Mouse (Mus musculus): ENCODE measurements at regions not wholly inside any gene's neighbourhood (a gene's known extent, or its start where the extent isn't known, plus 50 kb on each side); places are given as distances from the start of the nearest gene placed in this dataset.
A peak's percentile ranks its signal among the peaks of the same experiment; 100 is the strongest.

DNA sequence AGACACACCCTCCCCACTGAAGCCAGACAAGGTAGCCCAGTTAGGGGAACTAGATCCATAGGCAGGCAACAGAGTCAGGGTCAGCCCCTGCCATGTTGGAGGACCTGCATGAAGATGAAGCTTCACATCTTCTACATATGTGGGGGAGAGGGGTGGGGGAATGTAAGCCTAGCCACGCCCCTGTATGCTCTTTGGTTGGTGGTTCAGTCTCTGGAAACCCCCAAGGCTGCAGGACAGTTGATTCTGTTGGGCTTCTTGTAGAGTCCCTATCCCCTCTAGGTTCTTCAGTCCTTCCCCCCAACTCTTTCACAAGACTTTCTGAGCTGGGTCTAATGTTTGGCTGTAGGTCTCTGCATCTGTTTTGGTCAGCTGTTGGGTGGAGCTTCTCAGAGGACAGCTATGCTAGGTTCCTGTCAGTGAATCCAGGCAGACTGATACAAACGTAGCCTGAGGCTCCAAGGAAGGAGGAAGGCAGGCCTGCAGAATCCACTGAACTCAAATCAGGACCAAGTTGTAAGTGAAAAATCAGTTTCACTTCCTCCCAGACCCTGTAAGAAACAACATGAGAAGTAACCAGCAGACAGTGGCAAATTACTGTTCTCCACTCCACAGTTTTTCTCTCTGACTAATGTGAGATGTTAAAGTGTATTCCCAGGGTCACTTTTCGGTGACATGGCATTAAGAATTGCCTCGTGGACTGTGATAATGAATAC is 476.9 kb downstream of the Arl4a start:
- H3K4me3 ChIP-seq = no peak overlapping the region
- no peak for DNase-seq (ENCODE audit: extremely low spot score in 1 of 2, low spot score in 2 of 2)
- no peak overlapping the region for H3K27ac ChIP-seq
- intact Hi-C loops (cut with DNase I) = no loop called here
- TF ChIP-seq CTCF (IDR thresholded peaks at IDR 0.05) = no peak

DNA sequence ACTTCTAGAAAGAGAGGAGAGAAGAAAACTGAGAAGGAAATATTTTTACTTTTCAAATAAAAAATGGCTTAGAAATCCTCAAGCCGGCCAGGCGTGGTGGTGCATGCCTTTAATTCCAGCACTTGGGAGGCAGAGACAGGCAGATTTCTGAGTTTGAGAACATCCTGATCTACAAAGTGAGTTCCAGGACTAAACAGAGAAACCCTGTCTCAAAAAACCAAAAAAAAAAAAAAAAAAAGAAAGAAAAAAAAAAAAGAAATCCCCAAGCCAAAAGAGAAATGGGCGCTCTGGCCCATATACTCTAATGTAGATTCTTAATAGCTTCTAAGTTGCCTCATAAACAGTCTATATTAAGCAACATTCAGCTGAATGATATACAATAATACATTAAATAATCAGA is 479.3 kb downstream of the Arl4a start:
- Histone ChIP-seq H3K27ac (no peak overlapping the region), H3K4me3 (no peak overlapping the region)
- TF ChIP-seq CTCF (IDR thresholded peaks at IDR 0.05) = no peak
- intact Hi-C loops (cut with DNase I) = no loop called here
- no peak for DNase-seq (ENCODE audit: extremely low spot score in 1 of 2, low spot score in 2 of 2)

DNA sequence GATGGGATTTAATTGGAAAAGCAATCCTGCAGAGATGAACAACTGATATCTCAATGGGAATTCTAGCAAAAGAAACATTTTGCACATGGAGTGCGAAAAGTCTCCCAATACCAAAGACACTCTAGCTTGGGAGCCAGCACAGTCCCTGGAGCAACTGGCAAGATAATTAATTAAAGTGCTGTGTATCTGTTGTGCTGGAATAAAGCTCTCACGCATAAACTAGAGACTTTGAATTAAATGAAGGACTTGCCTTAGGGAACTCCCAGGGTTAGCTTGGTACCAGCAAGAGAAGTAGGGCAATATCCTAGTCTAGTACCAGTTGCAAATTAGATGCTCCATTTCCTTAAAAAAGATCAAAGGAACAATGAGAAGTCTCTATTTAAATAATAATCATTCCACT is 501.5 kb downstream of the Arl4a start:
- Histone ChIP-seq H3K4me3 (no peak overlapping the region), H3K27ac (no peak overlapping the region)
- intact Hi-C loops (cut with DNase I) = no loop called here
- DNase-seq (ENCODE audit: extremely low spot score in 1 of 2, low spot score in 2 of 2) = no peak
- no peak for TF ChIP-seq CTCF (IDR thresholded peaks at IDR 0.05)

DNA sequence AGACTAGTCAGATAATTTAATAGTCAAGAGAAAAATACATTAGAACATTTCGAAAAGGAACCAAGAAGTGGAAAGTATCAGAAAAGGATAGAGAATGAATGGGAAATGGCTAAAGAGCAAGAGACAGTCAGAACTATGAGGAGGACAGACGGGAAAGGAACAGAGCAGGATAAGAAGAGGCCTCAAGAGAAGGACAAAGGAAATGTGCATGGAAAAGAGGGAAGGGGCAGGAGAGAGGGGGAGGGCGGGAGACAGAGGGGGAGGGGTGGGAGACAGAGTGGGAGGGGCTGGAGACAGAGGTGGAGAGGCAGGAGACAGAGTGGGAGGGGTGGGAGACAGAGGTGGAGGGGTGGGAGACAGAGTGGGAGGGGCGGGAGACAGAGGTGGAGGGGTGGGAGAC is 509.7 kb downstream of the Arl4a start:
- no peak for DNase-seq (ENCODE audit: extremely low spot score in 1 of 2, low spot score in 2 of 2)
- no peak overlapping the region for H3K27ac ChIP-seq
- no peak for TF ChIP-seq CTCF (IDR thresholded peaks at IDR 0.05)
- no peak overlapping the region for H3K4me3 ChIP-seq
- intact Hi-C loops (cut with DNase I) = no loop called here

DNA sequence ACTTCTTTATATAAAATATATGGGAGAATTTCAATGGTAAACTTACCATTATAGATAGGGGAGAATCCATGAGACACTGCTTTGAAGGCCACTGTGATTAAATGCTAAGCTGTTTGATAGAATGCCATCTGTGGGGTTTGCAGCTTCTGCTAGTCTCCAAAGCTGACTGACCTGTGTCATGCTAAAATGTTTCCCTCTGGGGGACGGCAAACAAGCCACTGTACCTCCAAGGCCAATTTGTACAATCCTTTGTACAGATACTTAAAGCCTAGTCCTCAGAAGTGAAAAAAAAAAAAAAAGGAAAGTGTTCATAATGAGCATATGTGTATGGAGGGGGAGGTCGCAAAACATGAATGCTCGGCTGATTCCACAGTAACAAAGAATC is 510.6 kb downstream of the Arl4a start:
- Histone ChIP-seq H3K27ac (no peak overlapping the region), H3K4me3 (no peak overlapping the region)
- DNase-seq (ENCODE audit: extremely low spot score in 1 of 2, low spot score in 2 of 2) = no peak
- no peak for TF ChIP-seq CTCF (IDR thresholded peaks at IDR 0.05)
- intact Hi-C loops (cut with DNase I) = no loop called here

DNA sequence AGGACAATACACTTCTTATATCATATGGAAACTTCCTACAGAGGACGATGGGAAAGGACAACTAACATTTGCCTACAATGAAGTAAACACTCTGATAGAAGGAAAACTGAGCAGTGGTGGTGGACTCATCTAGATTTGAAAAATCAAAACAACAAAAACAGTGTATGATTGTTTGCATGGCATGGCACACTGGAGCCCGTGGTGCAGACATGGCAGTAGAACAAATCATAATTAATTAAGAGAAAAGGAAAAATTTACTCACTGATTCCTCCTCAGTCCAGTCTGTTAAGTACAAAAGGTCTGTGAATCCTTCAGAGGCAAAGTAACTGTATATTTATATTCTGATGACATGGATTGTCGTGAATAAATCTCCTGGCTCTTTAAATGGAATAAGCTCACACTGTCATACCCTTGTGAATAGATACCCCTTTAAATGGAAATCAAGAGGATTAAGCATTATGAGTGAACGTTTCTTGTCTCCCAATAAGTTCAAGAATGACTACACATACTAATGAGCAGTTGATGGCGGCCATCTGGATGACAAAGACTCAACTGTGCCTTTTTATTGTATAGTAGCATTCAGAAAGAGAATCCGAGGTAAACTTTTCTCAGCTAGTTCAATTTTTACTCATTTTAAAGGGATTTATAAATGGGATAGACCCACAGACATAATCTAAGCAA is 511.1 kb downstream of the Arl4a start:
- Histone ChIP-seq H3K27ac (no peak overlapping the region), H3K4me3 (no peak overlapping the region)
- intact Hi-C loops (cut with DNase I) = no loop called here
- no peak for DNase-seq (ENCODE audit: extremely low spot score in 1 of 2, low spot score in 2 of 2)
- TF ChIP-seq CTCF (IDR thresholded peaks at IDR 0.05) = no peak

DNA sequence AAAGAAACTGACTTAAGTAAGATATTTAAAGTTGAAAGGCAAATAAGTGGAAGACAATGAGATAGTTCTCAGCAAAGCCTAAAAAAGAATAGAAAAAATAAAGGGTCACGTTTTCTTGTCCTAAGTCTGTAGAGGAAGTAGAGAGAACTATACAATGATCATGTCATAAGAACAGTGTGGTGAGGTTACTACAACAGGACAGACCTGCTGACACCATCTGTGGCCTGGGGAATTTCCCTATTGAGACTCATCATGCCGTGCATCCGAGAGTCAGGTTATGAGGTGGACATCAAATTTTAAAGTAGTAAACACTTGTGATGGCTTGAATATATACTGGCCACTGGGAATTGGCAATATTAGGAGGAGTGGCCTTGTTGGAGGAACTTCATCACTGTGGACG is 522.1 kb downstream of the Arl4a start:
- intact Hi-C loops (cut with DNase I) = no loop called here

DNA sequence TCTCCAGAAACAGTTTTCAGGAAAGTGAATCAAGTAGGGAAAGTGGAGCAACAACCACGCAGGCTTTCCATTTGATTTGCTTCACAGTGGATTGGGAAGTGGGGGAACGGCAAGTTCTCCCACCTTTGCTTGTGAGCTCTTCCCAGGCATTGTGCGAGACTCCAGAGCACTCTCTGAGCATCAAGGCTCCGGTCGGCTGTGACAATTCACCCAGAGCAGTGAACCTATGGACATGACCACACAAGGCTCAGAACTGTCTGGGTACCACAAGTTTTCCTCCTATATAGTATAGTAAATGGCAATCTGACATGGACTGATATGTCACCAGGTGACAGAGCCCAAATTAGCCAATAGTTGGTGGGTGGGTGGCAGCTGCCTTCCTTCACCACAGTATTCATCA is 527.0 kb downstream of the Arl4a start:
- no peak overlapping the region for H3K4me3 ChIP-seq
- no peak for TF ChIP-seq CTCF (IDR thresholded peaks at IDR 0.05)
- DNase-seq (ENCODE audit: extremely low spot score in 1 of 2, low spot score in 2 of 2) = no peak
- no peak overlapping the region for H3K27ac ChIP-seq
- intact Hi-C loops (cut with DNase I) = loop anchor here (1.0 to 2.0 kb wide), 5 partner anchors 154 to 653 kb away; no protein-coding TSS in a partner anchor

More for the DNA sequence above, 522.1 kb downstream of the Arl4a start:
- no peak for DNase-seq (ENCODE audit: extremely low spot score in 1 of 2, low spot score in 2 of 2)
- Histone ChIP-seq H3K4me3 (no peak overlapping the region), H3K27ac (no peak overlapping the region)
- TF ChIP-seq CTCF (IDR thresholded peaks at IDR 0.05) = no peak

DNA sequence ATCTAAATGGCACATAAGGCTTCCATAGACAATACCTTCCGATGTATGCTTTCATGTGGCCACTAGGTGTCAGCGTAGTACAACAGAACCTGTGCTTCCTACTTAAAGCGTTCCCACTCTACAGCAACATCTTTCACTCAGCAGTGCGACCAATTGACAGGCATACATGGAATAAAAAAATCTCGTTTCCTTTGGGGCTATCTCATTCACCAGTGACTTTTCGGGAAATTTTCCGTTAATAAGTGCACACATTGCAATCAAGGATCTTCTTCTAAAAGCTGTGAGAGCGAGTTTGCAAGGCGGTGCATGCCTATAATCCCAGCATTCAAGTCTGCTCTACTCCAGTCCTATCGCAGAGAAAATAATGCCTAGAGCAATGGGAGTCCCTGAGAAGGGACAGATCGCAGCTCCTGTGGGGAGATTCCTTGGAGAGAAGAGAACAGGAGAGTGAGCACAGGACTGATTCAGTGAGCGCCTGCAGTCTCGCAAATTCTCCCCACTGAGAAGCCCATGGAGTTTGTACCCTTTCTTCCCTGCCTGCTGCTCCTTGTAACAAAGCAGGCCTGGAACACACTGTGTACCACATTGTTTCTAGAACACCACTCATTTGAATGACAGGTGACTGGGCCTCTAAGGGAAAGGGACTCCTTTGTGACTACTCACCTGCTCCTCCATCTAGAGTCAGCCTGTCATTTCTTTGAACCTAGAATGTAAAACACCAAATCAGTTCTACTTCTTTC is 527.6 kb downstream of the Arl4a start:
- H3K4me3 ChIP-seq = peak overlapping the region; percentile 32
- DNase-seq (ENCODE audit: extremely low spot score in 1 of 2, low spot score in 2 of 2) = peak; percentile 63 to 70
- intact Hi-C loops (cut with DNase I) = loop anchor here (1.0 to 2.0 kb wide), 5 partner anchors 155 to 654 kb away; no protein-coding TSS in a partner anchor
- H3K27ac ChIP-seq = no peak overlapping the region
- peak; percentile 88 for TF ChIP-seq CTCF (IDR thresholded peaks at IDR 0.05)

DNA sequence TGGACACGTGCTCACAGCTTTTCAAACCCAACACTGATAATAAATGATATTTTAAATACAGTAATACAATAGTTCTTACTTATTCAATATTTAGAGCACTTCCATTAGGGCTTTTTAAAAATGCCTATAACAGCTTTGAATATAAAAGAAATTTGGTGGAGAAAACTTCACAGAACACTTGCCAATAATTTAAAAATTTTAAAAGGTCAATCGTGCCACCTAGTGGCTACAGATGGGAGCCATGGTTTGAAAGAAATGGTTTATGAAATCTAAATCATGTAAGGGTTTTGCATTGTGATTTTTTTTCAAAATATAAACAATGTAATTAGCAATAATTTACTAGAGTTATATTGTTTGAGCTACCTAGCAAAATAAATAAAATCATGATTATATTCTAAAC is 541.6 kb downstream of the Arl4a start:
- no peak overlapping the region for H3K27ac ChIP-seq
- H3K4me3 ChIP-seq = no peak overlapping the region
- TF ChIP-seq CTCF (IDR thresholded peaks at IDR 0.05) = peak; percentile 86
- DNase-seq (ENCODE audit: extremely low spot score in 1 of 2, low spot score in 2 of 2) = peak; percentile 21 to 27
- intact Hi-C loops (cut with DNase I) = loop anchor here (2.0 to 10.0 kb wide), 2 partner anchors 1365 to 1721 kb away; no protein-coding TSS in a partner anchor

DNA sequence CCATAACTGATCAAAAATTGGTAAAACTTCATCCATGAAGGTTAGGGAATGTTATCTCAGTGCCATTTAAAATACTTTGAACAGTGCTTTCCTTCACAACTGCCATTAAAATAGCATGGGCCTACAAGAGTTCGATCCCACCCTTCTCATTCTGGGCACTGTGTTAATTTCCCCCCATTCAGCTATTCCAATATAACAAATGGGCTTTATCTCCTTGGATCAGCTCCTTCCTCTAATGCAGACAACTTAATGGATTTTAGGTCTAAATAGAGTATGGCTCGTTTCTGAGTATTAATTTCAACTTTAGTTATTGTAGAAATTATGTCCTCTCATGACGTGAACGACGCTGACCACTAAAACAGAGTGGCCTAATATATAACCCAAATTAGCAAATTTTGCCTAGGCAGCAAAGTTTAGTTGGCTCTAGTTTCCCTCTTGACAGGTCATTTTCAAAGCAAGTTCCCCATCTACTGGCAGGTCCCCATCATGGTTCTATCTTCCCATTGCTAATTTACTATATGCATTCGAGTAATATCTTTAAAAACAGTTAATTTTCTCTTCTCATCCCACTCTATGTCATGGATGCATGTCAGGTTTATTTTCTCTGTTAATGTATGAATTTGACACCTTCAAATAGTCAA is 544.1 kb downstream of the Arl4a start:
- no peak overlapping the region for H3K4me3 ChIP-seq
- no peak for DNase-seq (ENCODE audit: extremely low spot score in 1 of 2, low spot score in 2 of 2)
- intact Hi-C loops (cut with DNase I) = loop anchor here (2.0 to 10.0 kb wide), 5 partner anchors 421 to 1719 kb away; no protein-coding TSS in a partner anchor

More for the DNA sequence above, 544.1 kb downstream of the Arl4a start:
- no peak overlapping the region for H3K27ac ChIP-seq
- peak; percentile 59 for TF ChIP-seq CTCF (IDR thresholded peaks at IDR 0.05)

Measured in left cerebral cortex, adult 2 months (tissue).